Mouse (Mus musculus) brain, embryonic 14.5 days (tissue): Measurements from ENCODE around the gene Aif1.

ENCODE experiments used
- CTCF ChIP-seq: fragments of 200-500 bp; IDR thresholded peaks from 2 replicates; pipeline ENCODE4 v1.5.1; 2012; ENCODE audit warnings: inconsistent platforms, mild to moderate bottlenecking, moderate library complexity, borderline replicate concordance; ENCODE audit not compliant: insufficient read depth, insufficient read length; ENCODE audit errors: extremely low read depth
- POLR2A ChIP-seq: fragments of 200-500 bp; IDR thresholded peaks from 2 replicates; pipeline ENCODE4 v1.6.1; 2012; ENCODE audit warnings: mild to moderate bottlenecking, inconsistent platforms, borderline replicate concordance; ENCODE audit not compliant: poor library complexity, insufficient read depth, insufficient read length, severe bottlenecking; ENCODE audit errors: extremely low read depth

DNA sequence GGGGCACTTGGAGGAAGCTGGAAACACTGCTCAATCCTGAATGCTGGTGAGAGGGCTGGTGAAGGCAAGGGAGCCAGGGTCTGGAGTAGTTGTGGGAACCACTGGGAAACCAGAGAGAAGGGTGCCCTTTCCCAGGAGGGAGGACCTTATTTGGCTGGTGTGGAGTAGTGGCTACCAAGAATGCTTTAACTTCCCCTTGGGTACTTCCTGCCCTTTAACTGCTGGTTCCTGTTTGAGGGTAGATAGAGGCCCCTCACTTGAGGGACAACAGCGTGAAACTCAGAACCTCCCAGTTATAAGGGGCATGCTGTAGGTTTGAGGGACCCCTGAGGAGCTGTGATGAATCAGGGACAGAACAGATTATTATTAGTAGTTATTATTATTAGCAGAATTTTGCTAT is 13.3 kb upstream of the Aif1 start:
- TF ChIP-seq CTCF: no peak
- no peak for TF ChIP-seq POLR2A
